Mouse (Mus musculus) heart, adult 2 months (tissue): Measurements from ENCODE around the gene Foxp1.

Experiments used
- CTCF ChIP-seq: fragments of 200-600 bp; IDR thresholded peaks from 2 replicates; pipeline ENCODE4 v1.8.1; 2022; ENCODE audit warnings: antibody characterized with exemption, mild to moderate bottlenecking, moderate library complexity
- EP300 ChIP-seq: fragments of 200-500 bp; IDR thresholded peaks from 2 replicates; pipeline ENCODE4 v1.6.1; 2011; ENCODE audit warnings: low read depth, low read length, control low read depth; ENCODE audit not compliant: insufficient read depth
- POLR2A ChIP-seq: fragments of 200-500 bp; IDR thresholded peaks from 2 replicates; pipeline ENCODE4 v1.6.1; 2011; ENCODE audit warnings: mild to moderate bottlenecking, low read depth, low read length, control low read depth; ENCODE audit not compliant: insufficient read depth

DNA sequence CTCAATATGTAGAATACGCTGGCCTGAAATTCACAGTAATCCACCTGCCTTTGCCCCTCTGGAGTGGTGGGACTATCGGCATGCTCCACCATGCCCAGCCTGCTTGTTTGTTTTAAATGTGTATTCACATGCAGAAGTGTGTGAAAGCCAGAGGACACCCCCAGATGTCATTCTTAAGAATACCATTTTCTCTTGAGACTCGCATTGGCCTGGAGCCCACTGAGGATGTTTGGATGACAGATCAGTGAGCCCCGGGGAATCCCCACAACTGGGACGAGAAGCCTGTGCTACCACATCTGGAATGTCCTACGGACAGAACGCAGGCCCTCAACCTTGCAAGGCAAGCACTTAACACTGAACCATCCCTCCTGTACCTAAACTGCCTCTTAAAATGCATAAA lies 479.3 kb downstream of the Foxp1 start:
- TF ChIP-seq POLR2A (no peak), CTCF (no peak), EP300 (no peak)
